Mouse (Mus musculus): ENCODE results near the gene Parva.

Parva gene

DNA sequence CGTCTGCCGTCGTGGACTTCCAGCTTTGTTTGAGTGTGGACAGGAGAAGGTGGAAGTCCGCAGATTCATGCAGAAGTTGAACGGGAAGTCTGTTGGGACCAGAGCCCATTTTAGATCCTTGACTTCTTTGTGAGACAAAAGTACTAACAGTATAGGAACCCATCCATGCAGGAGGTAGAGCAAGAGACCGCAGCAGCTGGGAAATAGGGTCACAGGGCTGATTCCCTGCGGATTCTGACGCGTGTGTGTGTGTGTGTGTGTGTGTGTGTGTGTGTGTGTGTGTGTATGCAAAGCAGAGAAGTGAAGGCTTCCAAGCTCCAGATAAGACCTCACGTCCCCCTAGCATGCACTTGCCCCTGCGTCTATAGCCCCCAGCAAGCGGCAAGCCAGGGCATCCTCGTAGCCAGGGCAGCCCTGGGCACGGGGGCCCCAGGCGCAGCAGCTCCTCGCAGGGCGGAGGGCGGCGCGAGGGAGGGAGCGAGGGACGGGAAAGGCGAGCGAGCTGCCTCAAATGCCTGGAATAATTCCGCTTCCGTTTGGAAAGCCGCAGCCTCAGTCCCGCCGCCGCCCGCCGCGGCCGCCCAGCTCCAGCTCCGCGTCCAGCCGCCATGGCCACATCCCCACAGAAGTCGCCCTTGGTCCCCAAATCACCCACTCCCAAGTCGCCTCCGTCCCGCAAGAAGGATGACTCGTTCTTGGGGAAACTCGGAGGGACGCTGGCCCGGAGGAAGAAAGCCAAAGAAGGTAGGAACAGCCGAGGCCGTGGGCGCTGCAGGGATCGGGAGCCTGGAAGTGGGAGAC, at the start of gene Parva:
Gene Parva (plus strand): TSS at position 149 of the 801 bp plus-strand sequence.
- DNase-seq (ENCODE audit: low spot score), result peak; percentile 66

DNA sequence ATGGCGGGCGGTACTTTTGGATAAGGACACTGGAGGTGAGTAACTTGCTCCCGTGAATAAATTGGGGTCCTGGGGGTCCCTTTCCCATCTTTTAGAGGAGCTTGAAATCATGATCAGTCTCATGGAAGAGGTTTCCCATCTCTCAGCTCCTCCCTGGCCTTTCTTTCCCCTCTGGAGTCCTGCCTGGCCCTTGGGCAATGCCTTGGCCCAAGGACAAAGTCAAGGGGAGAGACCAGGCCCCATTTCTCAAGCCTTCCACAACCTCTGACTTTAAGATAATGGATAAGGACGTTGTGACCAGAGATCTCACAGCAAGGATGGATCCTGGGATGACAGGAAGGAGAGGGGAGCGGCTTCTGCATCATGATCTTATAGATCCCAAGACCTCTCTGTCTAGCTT, 49.2 kb upstream of the Parva start:
- DNase-seq (ENCODE audit: low spot score), result no peak

DNA sequence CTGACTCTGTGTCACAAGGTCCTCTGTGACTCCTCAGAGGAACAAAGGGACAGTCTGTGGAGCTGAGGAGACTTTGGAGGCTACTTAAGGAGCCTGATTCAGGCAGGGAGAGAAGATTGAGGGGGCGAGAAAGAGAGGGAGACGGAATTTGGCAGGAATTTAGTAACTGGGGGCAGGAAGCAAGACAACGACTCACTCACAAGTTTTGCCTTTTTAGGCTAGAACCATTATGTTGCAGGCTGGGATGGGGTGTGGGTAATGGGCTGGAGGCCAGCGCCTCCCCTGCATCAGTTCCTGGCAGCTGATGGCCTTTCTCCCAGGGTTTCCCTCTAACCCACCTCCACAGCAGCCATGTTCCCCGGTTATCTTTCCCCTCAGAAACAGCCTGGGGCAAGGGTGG, 48.8 kb upstream of the Parva start:
- DNase-seq (ENCODE audit: low spot score), result no peak

DNA sequence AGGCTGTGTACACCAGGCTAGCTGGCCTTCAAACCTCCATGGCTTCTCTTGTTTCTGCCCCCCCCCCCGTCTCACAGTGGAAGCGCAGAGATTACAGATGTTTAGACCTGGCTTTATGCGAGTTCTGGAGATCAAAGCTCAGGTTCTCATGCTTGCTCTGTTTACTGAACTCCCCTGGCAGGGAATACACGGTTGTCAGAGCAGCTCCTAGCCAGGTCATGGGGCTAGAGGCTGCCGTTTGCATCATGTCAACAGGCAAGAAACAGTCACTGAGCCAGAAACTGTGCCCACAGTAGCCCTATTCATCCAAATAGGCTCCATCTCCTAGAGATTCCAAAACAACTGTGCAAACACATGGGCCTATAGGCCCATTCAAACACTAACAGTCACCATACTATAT, 40.8 kb upstream of the Parva start:
- no peak for DNase-seq (ENCODE audit: low spot score)

DNA sequence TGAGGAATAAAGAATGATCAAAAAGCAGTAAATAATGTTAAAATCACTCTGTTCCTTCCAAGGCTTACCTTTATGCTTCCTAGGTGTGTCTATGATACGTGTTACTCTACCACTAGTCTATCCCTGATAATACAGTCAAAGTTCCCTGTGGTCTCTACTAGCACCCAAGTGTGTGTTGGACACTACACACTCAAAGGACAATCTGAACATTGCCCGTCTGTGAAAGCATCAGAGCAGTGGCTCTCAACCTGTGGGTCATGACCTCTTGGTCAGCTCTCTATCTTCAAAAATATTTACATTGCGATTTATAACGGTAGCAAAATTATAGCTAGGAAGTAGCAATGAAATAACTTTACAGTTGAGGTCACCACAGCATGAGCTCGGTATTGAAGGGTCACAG, 39.4 kb upstream of the Parva start:
- DNase-seq (ENCODE audit: low spot score), result no peak

DNA sequence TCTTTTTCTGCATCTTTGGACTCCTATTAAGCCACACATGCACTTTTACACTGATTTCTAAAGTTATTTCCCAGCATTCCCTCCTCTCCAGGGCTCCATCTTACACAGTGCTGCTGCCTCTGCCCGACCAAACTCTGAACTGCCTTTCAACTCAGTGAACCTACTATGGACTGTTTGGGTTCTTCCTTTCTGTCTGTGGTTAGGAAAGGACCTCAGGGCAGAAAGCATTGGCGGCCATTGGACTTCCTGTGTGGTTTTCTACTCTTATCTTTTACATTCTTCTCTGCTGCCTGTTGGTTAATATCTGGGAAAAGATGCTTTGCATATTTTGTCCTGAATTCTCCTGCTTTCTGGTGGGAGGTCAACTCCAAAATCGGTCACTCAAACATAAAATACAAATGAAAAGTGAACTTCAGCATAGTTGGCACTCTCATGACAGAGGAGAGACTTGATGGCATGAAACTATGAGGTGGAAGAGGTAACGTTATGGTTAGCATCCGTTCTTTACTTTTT, 38.9 kb upstream of the Parva start:
- DNase-seq (ENCODE audit: low spot score), result no peak

DNA sequence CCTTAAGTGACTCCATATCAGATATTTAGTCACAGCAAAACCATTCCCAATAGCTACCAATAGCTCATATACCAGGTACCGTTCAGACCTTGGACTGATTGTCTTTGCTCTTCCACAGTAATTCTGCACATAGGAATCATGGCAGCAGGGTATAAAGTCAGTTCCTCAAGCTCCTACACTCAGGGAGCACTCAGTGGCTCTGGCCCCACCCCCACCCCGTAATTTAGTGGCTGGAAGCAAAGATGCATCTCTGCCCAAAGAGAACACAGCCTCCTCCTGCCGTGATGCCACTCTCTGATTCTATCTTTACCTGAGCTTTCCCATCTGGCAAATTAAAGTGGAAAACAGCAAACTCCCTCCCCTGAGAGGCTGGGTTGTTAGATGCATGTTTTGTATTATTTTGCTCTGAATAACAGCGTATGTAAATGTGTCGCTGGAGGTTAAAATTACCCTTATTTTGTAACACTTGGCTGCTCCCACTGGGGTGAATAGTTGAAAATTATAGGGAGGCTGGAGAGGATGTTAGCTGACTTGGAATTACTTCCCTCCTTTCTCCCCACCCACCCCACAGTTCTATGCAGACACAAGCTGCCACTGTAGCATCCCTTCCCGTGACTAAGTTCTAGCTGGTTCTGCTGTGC, 37.6 kb upstream of the Parva start:
- no peak for DNase-seq (ENCODE audit: low spot score)

DNA sequence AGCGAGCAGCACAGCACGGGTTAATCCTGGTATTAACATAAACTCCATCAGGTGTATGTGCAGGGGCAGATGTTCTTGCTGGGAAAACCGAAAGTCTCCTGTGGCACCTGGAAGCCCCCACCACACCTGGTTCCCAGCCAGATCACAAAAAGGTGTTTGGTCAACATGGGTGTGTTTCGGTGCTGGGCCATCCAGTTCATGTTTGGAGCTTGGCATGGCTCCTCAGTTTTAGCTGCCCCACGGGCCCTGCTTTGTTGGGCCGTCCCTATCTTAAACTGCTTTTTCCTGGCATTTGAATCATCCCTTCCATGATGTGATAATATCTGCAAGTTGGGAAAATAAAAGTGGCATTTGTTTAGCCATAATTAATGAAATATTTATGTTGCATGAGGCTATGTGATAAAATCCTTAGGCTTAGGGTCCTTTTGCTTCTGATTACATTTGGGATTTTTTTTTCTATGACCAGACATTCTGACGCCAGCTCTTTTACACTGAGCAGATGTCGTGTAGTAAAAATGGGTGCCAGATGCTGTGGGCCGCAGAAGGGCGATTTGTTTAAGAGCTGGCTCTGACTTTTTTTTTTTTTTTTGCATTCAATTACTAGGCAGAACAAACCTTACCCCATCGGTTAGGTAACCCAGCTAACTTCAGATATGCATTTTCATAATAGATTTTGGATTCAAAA, 36.9 kb upstream of the Parva start:
- DNase-seq (ENCODE audit: low spot score), result no peak

DNA sequence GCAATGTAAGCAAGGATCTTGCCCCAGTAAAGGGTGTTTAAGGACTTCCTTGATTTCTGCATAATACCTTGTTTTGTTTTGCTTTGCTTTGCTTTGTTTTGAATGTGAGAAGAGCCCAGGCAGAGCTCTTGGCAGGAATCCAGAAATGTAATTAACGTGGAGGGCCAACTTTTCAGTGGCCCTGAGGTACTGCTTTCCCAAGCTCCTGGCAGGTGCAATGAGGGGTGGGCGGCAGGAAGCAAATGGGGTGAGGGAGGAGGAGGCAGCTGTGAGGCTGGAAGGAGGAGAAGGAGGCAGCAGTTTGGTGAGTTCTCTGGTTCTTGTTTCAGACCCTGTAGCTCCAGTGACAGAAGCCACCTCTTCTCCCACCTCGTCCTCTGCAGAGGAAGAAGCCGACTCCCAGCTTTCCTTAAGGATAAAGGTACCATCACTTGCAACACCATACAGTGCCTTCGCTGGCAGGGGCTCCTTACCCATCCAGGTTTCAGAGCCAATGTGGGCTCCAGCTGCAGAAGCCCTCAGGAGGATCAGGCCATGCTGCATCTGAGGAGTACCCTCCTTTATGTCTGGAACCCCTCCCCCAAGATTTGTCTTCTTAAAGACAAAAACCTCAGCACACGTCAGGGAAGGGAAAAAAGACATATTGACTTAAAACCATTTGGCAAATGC, 36.2 kb upstream of the Parva start:
- DNase-seq (ENCODE audit: low spot score), result no peak

DNA sequence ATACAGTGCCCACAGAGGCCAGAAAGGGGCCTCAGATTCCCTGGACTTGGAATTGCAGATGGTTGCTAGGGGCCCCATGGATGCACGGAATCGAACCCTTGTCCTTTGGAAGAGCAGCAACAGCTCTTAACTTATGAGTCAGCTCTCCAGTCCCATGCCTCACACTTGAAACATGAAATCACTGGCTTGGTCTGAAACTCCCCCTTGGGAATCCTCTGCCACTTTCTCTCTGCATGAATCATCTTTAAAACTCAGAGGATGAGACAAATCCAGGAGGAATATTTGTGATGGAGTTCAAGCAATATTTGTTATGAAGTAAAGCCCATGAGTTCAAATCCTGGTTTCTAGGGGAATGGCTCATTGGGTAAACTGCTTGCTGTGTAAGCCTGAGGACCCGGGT, 29.5 kb upstream of the Parva start:
- DNase-seq (ENCODE audit: low spot score), result no peak

DNA sequence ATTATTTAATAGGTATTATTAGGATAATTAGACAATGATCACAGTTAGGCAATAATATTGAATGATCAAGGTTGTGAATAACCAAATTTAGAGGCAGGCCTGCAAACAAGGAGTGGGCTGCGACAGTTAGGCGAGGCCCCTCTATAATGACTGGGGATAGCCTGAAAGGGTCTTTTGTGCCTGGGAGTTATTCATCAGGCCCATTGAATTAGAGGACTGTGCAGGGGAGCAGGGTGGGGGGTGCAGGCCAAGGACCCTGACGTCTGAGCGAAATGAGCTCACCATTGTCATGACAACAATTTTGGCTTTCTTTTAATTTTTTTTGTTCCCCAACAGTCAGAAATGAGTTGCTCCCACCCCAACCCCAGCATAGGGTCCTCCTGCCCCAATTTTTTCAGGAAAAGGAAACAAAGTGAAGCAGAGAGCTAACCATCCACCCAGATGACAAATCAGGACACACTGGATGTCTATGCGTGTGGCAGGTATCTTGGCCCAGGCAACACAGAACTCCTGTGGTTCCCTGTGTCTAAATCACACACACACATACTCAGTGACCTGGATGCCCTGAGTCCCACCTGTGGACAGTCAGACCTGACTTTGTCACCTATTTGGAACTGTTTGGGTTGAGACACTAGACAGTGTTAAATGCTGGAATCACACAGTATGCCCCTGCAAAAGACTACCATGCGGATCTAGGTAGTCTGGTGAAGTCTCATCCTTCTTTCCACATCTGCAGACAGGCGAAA, 27.7 kb upstream of the Parva start:
- no peak for DNase-seq (ENCODE audit: low spot score)

DNA sequence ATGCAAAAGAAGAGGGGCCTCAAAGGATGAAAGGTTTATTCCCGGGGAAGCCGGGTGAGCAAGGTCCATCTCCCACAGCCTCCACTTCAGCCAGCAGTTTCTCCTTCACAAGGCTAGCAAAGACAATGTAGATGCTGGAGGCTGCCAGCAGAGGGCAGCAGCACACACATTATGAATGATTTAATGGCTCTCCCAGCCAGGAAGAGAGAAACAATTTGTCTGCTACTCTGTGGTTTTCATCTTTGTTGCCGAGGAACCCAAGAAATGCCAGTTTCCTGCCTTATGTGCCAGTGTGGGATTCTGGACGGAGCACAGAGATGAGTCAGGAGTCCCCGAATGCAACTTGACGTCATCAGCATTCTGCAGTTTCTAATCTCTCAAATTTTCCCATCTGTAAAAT, 27.1 kb upstream of the Parva start:
- peak; percentile 76 for DNase-seq (ENCODE audit: low spot score)

DNA sequence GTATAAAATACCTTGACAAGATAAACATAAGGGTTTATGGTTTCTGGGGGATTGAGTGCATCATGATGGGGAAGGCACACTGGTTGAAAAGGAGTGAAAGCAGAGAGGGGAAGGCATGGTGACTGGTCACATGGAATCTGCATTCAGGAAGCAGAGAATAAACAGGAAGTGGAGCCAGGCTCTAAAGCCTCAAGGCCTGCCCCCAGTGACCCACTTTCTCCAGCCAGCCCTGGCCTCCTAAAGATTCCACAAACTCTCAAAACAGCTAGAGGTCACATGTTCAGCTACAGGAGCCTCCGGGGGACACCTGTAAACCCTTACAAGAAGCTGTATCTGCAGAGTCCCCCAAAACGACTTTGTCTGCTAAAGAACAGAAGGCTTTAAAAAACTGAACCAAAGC, 22.2 kb upstream of the Parva start:
- DNase-seq (ENCODE audit: low spot score), result no peak

DNA sequence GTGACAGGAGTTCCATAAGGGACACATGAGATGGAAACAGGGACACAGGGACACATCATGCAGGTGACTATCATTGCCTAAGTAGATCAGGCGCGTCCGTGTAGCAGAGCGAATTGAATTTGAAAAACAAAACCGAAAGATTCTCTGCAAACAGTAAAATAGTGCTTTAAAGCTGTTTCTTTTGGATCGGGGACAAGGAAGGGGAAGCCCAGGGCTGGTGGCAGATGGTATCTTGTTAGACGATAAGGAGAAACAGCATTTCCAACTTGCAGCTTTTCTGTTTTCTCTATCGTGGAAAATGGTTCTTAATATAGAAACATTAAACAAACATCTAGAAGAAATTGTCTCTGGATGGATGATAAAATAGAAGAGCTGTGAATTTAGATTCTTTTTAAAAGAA, 21.7 kb upstream of the Parva start:
- DNase-seq (ENCODE audit: low spot score), result no peak

DNA sequence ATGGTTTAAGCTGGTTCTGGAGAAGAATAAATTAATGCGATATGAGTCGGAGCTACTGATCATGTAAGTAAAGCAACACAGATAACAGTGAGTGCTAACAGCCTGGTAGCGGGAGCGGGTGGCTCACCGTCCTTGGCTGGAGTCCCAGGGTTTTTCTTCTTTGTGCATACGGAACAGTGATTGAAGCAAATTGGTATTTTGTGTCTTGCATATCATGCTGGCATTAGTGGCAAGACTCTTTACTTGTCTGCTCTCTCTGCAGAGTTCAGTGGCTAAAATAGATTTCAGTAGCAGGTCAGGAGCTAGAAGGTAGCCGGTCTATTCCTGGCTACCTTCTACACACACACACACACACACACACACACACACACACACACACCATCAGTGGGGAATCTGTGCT, 19.7 kb upstream of the Parva start:
- no peak for DNase-seq (ENCODE audit: low spot score)

DNA sequence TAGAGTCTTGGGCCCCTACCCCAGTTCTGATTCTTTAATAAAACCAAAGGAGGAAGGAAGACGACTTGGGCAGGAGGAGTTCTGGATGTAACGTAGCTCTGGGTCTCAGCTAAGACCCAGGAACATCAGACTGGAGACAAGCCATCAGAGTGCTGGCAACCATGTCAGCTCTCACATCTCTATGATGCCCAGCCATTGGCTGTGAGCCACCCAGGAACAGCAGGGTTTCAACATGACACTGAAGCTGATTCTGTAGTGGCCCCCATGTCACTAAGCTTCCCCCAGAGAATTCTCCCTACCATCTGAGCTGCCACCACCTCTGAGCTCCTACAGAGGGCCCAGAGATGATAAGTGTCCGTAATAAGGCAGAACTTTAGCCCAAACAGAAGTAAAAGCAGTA, 17.3 kb upstream of the Parva start:
- no peak for DNase-seq (ENCODE audit: low spot score)

DNA sequence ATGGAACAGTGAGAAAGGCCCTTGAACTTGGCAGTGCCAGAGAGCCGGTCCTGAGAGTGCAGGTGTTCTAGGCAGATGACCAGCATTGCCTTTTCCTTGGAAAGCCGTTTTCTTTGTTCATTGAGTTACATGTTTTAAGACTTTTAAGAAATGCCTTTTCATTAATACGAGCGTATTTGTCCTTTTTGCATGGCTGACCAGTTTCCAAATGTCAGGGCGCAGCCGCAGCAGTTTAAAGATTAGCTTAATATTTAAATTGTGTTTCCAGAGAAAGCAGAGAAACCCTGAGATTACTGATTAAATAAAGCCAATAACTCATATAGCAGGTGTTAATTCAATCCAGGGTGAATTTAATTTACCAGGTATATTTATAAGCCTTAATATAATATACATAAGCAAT, 14.0 kb upstream of the Parva start:
- DNase-seq (ENCODE audit: low spot score), result no peak

DNA sequence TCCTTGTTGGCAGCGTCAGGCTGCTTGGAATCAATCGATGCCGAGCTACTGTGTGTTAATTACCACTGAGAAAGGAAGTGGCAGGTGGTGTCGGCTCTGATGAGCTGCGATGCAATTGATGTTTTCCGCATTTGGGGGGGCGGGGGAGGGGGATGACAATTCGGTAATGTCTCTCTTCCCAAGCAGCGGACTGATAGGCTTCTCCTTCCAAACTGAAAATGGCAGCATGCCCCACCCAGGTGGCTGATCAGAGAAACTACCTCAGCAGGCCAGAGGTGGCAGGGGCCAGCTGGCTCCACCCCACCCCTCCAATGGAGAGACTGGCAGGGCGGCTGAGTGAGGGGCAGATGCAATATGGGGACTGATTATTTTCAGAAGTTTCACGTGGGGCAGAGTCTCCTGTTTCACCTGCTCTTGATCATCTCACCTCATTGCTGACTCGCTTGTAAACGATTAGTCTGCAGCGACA, 11.2 kb upstream of the Parva start:
- no peak for DNase-seq (ENCODE audit: low spot score)

DNA sequence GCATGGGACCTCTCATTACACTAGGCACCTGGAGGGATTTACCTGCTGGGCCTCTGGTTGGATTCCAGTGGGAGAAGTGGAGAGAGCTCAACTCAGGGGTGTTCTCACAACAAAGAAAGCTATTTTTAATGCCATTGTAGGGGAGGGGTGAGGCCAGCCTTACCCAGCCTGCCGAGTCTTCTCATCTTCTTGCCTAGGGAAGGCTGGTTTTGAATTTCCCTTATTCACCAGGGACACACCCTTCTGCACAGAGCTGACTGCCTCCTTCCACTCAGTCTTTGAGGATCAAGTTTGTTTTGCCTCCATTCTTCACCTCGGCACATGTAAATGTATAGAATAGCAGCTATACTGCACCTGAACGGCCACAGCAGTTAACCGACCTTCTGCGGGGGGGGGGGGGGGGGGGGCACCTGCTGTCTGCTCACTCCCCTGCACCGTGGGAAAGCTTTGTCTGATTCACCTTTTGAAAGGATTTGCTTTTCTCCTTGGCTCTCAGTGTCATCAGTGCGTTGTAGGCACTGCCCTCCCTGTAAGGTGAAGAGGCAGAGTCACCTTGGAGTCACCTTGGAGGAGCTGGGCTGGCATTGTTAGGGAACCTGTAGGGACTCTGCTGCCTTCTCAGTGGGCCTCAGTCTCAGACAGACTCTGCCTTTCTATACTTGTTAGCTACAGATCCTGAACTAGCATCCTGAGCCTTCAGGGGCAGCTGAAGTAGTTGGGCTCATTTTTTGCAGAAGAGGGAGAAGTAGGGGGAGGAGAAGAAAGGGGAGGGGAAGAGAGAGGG, 10.4 kb upstream of the Parva start:
- DNase-seq (ENCODE audit: low spot score), result no peak

DNA sequence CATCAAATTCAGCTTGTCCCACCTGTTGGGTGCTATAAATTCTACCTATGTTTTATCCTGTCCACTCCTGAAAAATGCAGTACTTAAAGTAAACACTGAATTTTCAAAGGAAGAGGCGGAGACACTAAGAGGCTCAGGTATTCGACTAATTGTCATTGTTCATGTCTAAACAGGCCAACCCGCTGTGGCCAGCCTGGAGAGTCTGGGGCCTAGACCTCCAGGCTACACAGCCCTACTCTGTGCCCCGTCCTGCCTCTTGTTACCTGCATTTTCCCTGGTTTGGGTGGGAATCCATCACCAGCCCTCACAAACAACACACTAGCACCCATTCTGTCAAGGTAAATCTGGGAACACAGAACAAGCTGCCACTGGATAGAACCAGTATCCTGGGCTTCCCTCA, 9.7 kb upstream of the Parva start:
- DNase-seq (ENCODE audit: low spot score), result no peak

DNA sequence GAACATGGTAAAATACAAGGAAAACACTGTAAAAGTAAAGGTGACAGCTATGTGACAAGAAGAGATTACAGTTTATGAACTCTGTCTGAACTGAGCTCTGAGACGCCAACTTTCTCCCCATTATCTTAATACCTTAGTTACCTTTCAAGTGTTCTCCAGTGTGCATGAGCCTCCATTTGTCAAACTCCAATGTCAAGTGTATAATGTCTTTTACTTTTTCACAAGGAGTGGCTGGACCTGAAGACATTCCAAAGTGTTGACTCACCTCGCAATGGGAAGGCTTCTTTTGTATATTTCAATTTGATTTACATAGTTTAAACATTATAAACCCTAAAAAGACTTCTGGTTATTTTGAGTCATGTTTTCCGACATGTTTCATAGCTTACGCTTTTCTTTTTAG, 3.9 kb upstream of the Parva start:
- DNase-seq (ENCODE audit: low spot score), result no peak

Measured in ovary, postnatal 14 days (tissue).